Mouse (Mus musculus) pancreas, adult 10 weeks (tissue): ENCODE results near the gene Rtl8c. TPM values are rescaled to one million over a fixed set of nuclear protein-coding genes. Genes with fewer than 3 reads are reported as not detected.

ENCODE experiments used
- polyA plus RNA-seq: library from polyadenylated mRNA; stranded (reverse); fragments of 350-450 nt; fragmentation: Illumina TruSeq; extraction: RNeasy Lipid Tissue Mini Kit (QIAGEN cat#74804); gene quantifications from one replicate; pipeline ENCODE4 v1.2.3, GENCODE M21; 2015; ENCODE audit warnings: low read depth, low replicate concordance; ENCODE audit not compliant: insufficient read depth

Rtl8c gene
- polyA plus RNA-seq = 9.1 TPM

DNA sequence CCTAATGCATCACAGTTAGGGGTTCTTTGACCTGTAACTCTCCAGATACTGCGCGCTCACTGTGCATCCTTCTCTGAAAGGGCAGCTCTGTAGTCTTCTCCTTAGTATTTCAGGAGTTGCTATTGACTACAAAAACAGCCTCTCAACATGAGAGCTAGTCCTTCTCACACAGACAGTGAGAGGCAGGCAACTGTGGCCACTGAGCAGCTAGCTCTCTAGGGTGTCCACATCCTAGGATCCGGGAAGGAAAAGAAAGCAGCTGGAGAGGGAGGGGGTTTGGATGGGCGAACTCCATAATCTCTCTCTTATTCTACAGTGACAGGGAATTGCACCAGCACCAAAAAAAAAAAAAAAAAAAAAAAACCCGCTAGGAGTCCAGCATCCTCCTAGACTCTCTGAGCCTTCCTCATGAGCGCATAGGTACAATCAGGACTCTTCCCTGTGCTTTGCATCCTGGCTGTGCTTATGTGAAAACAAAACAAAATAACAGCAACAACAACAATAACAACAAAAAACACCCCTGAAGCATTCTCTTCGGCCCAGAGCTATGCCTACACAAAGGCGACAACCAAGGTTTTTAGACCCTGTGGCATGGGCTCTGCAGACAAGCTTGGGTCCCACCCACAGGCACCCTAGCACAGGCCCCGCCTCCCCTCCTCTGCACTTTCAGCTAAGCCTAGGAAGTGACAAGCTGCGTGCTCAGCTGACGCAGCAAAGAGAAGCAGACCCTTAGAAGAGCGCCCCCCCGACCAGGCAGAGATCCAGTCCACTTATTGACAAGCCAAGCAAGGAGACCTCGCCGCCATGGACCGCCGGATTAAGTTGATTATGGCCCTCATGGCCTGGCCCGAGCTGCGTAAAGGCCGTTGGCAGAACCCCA lies at the start of gene Rtl8c:
Rtl8c (plus strand) TSS at position 791 of the 880 bp plus-strand sequence.

GRCm38 (mm10) chrX:53608879-53609278 lies 1.0 kb downstream of the Rtl8c start, which contains the start of gene Gm14597:
Gm14597 (minus strand) TSS chrX:53608979.

DNA sequence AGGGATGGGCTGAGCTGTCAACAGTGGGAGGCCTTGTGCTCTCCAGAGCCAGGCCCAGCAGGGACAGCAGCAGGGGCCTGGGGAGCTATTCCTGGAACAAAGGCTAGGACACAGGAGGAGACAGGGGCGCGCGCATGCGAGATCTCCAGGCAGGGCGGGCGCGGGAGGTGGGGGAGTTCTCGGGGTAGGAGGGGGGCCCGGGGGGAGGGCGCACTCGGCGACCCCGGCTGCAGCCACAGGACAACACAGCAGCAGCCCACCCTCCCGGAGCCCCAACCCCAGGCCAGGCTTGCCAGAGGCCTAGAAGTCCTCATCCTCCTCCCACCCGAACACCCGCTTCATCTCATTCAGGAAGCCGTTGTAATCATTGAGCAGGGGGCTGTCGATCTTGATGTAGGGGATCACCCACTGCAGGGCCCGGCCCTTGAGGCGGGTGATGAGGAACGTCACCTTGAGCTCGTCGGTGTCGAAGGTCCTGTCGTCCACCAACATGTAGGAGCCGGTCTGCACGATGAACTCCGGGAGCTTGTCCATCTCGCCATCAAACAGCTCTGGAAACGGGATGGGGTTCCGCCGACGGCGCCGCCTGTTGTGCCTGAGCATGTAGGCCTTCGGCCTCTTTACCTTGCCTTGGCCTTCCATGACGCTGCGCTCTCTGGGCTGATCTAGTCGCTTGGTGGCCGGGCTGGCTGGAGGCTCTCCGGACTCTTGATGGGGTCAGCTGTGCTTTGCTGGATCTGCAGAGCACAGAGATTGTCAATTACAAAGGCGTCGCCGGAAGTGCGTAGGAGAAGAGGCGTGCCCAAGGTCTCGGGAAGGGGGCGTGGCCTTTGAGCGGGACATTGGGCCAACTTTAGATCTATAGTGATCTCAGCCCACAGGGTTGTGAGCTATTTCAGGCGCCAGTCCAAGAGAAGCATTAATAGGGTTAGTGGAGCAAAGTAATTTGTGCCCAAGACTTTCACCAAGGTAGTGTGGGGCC lies 35.4 kb downstream of the Rtl8c start, which contains the start of gene Rtl8a:
Rtl8a (minus strand) TSS at position 703 of the 982 bp plus-strand sequence.

Other genes starting within 250 kb of the Rtl8c start
- 4.8 TPM for gene Mospd1, start 237.5 kb upstream of the Rtl8c start, polyA plus RNA-seq
- not detected for gene Etd, start 173.1 kb upstream of the Rtl8c start, polyA plus RNA-seq
- gene Gm14597, start 947 bp downstream of the Rtl8c start, polyA plus RNA-seq = not detected
- 29.6 TPM for gene Rtl8a, start 35.6 kb downstream of the Rtl8c start, polyA plus RNA-seq
- 24.2 TPM for gene Rtl8b, start 62.4 kb downstream of the Rtl8c start, polyA plus RNA-seq
- gene 4930502E18Rik, start 116.8 kb downstream of the Rtl8c start, polyA plus RNA-seq = not detected
- not detected for gene 1700013H16Rik, start 149.8 kb downstream of the Rtl8c start, polyA plus RNA-seq
- not detected for gene Zfp36l3, start 168.4 kb downstream of the Rtl8c start, polyA plus RNA-seq
- not detected for gene Xlr, start 189.7 kb downstream of the Rtl8c start, polyA plus RNA-seq